Mouse (Mus musculus) erythroblast, adult 5-6 weeks (primary cell): ENCODE data around the gene Oard1. TPM values are rescaled to one million over a fixed set of nuclear protein-coding genes. Genes with fewer than 3 reads are reported as not detected.

Source experiments
- ATAC-seq: replicated peaks from 2 replicates; pipeline ENCODE4 v1.8.0; 2016; ENCODE audit warnings: moderate number of reproducible peaks, mild to moderate bottlenecking, moderate TSS enrichment, inconsistent platforms; ENCODE audit not compliant: poor library complexity, low FRiP score, severe bottlenecking
- total RNA-seq, 2 experiments: library from RNA; stranded (forward) in 1 of 2; stranded (reverse) in 1 of 2; fragments of 150-400 nt in 1 of 2; fragments of 200-764, 138-1000 nt in 1 of 2; gene quantifications; 2 replicates each; pipeline versions ENCODE4 v1.2.3 to v1.2.4; 2015 to 2017; ENCODE audit warnings: low replicate concordance in 2 of 2

Oard1 gene
- total RNA-seq, 2 experiments from 2014 or later: 31.6 to 32.1 TPM

DNA sequence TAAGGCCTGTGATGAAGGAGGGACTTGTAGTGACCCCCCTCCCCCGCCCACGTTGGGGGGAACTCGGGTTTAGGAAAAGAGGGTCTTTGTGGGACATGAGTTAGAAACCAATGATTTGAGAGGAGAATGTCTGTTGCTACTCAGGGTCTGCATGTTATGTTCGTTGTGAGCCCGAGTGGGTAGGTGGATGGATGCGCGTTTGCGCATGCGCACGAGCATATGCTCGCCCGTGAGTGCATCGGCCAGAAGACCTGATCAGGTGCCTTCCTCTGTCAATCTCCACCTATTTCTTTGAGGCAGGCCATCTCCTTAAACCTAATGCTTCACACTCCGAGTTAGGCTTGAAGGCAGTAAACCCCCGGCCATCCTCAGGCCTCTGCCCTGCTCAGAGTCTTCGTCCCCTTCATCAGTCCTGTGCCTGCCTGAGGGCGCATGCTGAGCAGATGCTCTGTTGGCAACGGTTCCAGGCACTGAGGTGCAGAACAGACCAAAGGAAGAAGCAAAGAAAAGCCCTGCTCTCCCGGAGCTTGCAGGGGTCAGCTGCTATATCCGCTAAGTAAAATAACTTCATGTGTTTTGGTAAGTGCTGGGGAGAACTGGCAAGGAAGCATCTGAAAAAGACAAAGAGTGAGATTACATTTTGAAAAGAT is 23.3 kb downstream of the Oard1 start:
- no peak for ATAC-seq

DNA sequence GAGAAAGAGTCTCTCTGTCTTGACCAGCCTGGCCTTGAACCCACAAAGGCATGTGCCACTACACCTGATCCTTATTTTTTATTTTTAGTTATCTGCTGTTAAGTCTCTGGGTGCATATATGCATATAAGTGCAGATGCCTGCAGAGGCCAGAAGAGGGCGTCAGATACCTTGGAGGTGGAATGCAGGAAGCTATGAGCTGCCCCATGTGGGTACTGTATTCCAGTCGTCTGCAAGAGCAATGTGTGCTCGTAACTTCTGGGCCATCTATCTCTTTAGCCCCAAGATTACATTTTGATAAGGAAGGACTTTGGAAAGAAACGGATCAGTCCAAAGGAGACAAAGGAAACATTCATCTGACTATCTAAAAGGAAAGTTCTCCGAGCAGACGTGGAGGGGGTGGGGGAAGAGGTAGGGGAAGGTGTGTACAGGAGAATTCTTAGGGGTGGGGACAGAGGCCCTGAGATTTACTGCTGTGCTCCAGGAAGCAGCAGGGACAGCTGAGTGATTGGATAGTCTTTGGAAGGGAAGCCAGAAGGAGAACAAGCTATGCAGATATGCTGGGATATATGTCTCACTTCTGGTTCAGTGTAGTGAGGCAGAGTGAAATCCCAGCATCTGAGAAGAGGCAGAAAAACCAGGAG is 24.0 kb downstream of the Oard1 start:
- ATAC-seq: 0 out of 2 replicates have a peak, but pooled peaks have one; percentile 53

DNA sequence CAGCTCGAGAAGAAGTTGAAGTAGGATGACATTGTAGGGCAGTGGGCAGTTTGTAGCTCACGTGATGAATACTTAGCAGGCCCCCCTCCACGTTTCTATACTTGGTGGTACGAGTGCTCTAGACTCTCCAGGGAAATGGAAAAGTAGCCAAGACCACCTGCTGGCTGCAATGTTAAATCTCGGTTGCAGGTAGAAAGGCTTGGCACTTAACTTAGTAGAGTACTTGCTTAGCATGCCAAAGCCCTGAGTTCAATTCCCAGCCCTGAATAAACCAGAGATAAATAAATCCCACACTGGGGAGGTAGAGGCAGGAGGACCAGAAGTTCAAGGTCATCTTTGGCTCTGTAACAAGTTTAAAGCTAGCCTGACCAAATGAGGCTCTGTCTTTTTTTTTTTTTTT is 24.7 kb downstream of the Oard1 start:
- ATAC-seq: no peak

DNA sequence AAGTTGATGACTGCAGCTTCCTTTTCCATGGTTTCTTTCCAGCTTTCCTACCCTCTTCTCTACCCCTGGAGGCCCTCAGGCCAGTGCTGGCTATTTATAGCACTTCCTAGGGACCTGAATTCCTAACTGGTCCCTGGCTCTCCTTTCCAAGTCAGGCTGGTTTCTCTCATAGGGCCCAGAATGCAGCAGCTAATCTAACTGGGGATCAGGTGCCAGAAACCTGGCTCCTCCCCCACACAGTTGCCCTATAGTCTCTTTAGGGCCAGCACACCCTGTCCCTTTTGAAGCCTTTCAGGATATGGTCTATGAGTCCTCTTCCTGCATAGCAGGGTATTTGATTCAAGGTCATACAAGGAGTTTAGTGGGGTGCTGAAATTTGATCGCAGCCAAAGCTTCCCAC is 26.7 kb downstream of the Oard1 start:
- ATAC-seq: no peak

DNA sequence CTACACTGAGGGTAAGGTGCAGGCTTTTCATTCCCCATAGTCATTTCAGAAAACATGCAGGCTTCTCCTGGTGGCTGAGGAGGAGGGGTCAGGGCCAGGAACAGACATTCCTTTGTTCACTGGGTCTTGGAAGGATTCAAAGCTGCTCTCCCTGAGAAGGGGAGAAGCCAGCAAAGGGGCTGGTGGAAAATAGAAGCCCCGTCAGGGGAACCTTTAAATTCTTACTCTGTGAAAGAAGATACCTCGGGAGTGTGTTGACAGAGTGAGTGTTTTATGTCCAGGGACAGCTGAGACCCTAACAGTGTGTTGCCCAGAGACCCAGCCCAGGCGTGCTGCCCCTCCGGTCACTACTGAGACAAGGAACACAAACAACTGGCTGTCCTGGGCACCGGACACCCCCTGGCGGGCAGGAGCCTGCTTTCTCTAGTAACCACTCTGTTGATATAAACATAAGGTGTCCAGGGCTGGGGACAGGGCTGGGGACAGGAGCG is 27.7 kb downstream of the Oard1 start:
- ATAC-seq: no peak

DNA sequence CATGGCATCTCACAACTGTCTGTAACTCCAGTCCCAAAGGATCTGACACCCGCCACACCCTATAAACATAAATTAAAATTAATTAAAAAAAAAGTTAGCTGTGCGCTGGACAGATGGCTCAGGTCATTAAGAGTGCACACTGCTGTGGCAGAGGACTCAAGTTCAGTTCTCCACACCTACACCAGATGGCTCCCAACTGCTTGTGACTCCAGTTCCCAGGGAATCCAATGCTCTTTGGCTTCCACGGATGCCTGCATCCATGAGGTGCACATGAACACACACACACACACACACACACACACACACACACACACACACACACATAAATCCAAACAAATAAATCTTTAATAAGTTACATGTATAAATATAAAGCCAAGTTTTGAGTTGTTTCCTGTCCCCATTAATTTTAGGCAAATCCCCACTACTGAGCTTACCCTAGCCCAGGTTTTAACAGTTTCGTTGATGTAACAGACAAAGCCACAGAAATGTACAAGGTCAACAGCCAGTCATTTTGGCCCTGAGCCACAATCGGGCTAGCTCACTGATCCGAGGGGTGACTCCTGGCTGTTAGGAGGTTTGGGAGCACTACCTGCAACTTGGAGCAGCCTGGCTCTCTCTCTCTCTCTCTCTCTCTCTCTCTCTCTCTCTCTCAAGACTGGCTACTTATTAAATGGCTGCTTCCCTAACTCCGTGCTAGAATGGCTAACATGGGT is 33.1 kb downstream of the Oard1 start:
- ATAC-seq: no peak

DNA sequence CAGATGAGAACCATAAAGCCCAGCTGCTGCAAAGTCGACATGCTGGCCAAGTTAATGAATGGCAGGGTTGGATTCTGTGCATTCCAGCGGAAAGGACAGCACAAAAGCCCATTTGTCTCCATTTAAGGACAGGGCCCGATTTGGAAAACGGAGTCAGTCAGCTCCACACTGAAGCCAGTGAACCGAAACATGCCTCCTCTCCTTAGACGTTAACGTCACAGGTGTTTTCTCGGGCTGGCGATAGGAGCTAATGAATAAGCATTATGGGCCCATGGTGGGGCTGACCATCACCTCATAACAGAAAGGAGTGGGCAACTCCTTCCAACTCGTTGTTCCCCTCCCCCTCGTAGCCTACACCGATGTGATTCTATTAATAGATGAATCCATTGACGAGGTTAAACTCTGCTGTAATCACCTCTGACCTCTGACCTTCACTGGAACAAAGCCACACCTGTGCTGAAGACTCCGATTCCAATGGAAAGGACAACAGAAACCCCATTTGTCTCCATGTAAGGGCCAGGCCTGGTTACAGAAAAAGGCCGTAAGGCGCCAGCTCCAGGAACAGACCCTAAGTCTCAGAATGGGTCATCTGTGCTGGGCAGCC is 33.8 kb downstream of the Oard1 start:
- no peak for ATAC-seq

DNA sequence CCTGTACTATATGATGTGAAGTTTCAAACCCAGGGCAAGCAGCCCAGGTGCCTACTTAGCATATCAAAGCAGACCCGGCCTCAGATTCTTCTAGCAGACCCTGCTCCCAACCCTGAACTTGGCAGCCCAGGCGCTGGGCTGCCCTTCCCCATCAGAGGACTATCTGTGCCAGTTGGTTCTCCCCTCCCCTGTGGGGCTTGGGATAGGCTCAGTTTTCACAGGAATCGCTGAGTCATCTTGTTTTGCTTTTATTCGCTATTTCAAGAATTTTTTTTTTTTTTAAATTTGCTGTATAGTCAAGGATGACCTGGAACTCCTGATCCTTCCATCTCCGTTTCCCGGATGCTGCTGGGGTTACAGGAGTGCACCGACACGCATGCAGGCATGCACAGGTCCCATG is 37.9 kb downstream of the Oard1 start:
- ATAC-seq: peak; percentile 44

DNA sequence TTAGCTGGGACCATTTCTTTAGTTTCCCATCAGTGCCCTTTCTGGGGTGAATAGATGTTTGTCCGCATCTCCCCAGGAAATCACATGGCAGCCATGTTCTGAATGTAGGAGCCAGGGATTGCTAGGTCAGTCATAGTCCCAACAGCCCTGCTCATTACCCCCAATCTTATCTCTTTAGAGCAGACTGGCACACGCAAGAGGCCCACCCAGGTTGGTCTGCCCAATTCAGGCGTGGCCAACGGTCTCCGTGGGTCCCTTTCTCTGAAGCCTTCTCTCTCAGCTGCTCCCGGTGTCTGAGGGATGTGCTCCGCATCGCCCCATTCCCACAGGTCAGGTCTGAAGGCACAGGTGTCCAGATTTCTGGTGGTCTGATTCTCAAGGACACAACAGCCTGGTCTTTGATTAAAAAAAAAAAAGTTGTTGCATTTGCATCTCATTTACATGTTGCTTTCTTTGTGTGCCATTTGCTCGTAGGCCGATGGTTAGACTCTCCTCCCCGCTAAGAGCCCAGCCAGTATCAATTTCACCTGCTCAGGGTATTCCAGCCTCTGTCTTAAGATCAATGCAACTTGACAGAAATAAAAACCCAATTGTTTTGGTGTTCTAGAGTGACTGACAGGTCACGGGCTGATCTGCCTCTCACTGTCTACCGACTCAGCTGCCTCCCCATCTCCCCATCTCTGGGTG is 41.0 kb downstream of the Oard1 start:
- ATAC-seq: peak; percentile 69

DNA sequence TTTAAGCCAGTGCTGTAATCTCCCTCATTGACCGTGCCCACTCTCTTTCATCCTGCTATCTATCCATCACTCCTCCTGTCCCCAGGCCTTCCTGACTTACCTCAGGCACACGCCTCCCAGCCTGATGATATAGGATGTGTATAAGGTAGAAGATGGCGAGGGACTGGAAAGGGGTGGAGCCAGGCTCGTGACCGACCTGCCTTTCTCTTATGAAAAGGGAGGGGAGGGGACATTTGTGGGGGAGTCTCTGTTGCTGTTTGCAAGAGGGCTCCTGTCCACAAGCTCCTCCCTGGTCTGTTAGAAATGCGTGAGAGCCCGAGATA is 41.5 kb downstream of the Oard1 start, which contains the start of gene Tspo2:
Gene Tspo2 (minus strand): TSS at position 170 of the 323 bp plus-strand sequence.
- ATAC-seq: peak; percentile 63

DNA sequence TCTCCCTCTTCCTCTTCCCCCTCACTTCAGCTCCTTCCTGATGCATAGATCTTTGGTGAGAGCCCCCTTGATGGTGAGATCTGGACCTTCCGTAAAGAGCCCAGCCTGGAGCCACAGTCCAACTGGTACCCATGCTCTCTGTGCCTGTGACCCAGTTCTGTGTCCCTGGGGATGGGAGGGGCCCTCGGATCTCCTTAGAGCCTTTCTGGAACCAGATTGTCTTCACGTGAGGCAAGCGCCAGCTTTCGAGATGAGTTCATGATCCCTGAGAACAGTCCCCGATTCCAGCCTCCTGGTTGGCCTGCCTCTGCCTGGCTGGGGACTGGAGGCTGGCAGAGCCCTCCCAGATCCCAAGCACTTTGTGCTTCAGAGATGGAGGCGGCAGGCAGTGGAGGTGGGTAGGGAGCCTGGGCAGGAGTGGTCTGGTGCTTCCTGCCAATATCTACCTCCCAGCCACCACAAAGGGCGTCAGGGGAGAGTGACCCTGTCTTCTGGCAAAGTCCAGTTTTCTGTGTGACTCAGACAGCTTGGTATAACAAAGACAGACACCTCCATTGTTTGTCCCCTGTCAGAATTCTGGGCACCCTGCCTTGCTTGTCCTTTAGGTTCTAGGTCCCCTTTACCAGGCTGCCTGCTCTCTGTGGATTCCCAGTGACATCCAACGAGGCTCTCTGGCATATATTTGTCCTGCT is 42.1 kb downstream of the Oard1 start:
- 0 out of 2 replicates have a peak, but pooled peaks have one; percentile 19 for ATAC-seq

DNA sequence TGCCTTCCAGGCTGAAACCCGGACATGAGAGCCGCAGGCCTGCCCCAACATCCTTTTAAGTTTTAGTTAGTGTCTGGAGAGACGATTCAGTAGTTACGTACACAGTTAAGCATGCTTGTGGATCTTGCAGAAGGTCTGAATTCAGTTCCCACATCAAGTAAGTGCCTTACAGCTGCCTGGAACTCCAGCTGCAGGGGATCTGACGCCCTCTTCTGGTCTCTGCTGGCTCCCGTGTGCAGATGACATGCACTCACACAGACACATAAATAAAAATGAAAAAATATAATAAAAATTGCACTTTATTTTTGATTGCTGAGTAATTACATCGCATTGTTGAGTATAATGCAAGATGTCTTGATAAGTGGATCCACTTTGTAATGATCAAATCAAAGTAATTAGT is 43.7 kb downstream of the Oard1 start:
- ATAC-seq: no peak

DNA sequence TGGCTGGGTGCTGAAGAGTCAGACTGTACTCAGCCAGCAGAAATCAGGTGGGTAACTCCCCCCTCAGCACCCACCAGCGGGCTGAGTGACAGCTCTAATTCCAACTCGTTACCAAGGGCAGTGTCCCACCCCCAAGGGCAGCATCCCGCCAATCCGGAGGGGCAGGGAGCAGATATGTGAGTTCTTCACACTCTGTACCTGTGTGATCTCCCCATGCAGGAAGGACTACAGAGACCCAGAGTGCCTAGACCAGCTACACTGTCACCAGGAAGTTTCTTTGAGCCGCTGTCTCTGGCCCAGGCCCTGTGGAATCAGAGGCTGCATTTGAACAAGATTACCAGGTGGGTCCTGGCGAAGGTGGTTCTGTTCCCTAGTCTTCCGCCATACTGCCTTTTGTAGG is 44.4 kb downstream of the Oard1 start:
- no peak for ATAC-seq

DNA sequence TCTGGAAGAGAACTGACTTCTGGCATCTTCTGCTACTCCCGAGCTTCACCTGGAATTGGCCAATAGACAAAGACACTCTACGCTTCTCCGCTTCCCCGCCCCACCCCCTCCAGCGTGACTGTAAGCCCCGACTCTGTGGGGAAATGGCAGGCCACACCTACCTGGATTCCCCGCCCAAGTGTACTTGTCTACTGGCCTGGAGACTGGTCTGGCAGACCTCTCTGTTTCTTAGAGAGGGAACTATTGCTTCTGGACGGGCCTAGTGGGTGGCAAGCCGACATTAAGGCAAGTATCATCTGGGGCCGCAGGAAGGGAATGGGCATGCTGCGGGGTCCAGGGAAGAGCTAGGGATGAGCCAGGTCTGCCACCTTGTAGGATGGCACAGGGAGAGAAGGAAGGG is 44.9 kb downstream of the Oard1 start, which contains the start of gene Unc5cl:
Gene Unc5cl (plus strand): TSS at position 214 of the 400 bp plus-strand sequence.
- no peak for ATAC-seq

DNA sequence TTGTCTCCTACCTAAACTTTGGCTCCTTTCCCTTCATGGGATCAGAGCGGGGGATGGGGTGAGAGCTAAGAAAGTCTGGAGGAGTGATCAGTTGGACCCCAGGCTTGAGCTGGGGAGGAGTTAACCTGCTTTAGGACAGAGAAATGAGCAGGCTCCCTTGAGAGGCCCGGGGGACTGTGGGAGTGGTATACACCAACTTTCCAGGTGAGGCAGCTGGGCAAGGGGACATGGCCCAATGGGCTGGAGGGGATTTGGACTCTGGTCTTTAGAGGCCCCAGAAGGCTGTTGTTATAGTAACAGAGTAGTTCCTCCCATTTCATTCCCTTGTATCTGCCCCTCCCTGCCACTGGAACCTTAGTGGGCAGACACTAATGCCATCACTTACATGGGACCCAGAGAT is 46.1 kb downstream of the Oard1 start:
- ATAC-seq: no peak

DNA sequence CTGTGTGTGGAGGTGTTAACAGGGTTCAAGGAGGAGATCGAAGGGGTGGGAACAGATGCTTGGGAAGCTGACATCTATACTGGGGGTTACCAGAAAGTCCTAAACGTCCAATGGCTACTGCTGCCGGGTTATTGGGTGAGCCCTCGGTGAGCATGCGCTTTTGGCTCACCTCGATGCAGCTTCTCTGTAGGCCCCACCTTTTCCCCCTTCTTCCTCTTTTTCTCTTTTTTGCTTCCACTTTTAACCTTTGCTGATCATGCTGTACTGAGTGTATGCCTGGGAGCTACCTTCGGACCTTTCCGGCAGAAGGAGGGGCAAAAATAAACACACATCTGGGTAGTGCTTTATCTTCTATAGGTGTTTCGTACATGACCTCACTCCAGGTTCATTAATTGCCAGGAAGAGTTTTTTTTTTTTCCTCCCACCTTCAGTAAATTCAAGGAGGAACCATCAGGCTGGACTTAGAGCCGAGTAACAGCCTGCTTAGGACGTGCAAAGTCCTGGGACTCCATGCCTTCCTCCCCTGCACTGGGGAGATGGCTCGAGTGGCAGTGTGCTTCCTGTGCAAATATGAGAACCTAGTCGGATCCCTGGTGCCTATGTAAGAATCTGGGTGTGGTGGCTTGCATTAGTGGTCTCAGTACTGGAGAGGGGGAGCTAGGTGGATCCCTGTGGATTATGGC is 48.3 kb downstream of the Oard1 start:
- ATAC-seq: no peak

DNA sequence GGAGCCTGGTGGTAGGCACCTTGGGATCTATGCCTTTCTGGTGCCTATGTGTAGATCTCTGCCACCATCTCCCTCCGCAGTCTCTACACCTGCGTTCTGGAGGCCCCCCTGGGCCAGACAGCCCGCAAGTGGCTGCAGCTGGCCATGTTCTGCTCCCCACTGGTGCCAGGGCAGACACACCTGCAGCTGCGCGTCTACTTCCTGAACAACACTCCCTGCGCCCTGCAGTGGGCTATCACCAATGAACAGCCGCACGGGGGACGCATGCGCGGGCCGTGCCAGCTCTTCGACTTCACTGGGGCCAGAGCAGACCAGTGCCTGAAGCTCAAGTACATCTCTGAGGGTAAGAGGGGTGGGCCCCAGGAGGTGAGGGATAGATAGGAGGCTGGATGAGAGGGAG is 52.3 kb downstream of the Oard1 start:
- ATAC-seq: peak; percentile 64

DNA sequence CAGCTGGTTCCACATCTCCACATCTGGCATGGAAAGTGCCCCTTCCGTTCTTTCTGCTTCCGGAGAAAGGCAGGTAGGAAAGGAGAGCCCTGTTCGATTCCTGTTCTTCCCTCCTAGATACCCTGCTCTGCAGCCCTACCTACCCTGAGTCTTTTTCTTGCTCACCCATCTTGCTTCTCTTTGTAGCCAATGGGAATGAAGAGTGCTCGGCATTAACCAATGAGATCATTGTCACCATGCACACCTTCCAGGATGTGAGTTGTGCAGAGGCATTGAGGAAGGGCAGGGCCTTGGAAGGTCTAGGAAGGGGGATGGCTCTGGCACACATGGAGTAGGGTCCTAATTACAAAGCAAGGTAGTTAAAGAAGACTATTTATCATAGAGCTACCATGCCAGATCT is 53.6 kb downstream of the Oard1 start:
- no peak for ATAC-seq
